Mouse (Mus musculus): Measurements from ENCODE around the gene Fbln5.

DNA sequence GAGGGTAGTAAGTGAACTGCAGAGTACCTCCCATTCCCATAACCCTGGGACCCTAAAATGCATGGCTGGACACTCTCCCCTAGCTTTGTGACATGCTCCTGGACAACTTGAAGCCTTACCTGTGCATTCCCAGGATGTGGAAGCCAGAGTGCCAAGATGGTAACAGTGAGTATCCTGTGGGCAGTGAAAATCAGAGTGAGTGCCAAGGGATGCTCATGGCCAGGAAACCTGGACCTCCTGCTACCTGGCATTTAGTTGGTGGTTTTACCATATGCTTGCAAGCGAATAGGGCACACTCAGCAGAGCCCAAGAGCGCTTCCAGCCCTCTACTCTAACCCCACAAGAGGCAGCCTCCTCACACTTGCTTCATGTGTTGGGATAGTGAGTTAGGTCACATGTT lies 4.4 kb downstream of the Fbln5 start:
- TF ChIP-seq CTCF (IDR thresholded peaks at IDR 0.05; ENCODE audit: low read depth, low read length) (no peak), POLR2A (IDR thresholded peaks at IDR 0.05; ENCODE audit: extremely low read depth, insufficient read depth, low read length) (no peak)
